Mouse (Mus musculus): Measurements from ENCODE around the gene Ttc17. TPM values are rescaled to one million over a fixed set of nuclear protein-coding genes. Genes with fewer than 3 reads are reported as not detected.

The Ttc17 gene
- polyA plus RNA-seq, 1 experiment, result not detected

- WGBS, result 81% methylated on average over 4 of the region's 4 CpGs
- no peak for TF ChIP-seq POLR2A (IDR thresholded peaks at IDR 0.05; ENCODE audit: insufficient read depth, low read depth, low read length)
- no peak for TF ChIP-seq CTCF (IDR thresholded peaks at IDR 0.05; ENCODE audit: insufficient read depth, low read depth, low read length)
- H3K27ac ChIP-seq (ENCODE audit: insufficient read depth, low read depth, low read length), result no peak overlapping the region
- no peaks in the 10 kb centered on the region for H3K4me1 ChIP-seq (ENCODE audit: control insufficient read depth, insufficient read depth, low read length)
- no peak overlapping the region for H3K4me3 ChIP-seq (ENCODE audit: insufficient read depth, low read depth, low read length)
Measured at GRCm38 (mm10) chr2:94344624-94345023, 61.9 kb downstream of the Ttc17 start.

- TF ChIP-seq CTCF (IDR thresholded peaks at IDR 0.05; ENCODE audit: insufficient read depth, low read depth, low read length) (no peak), POLR2A (IDR thresholded peaks at IDR 0.05; ENCODE audit: insufficient read depth, low read depth, low read length) (no peak)
- no peaks in the 10 kb centered on the region for H3K4me1 ChIP-seq (ENCODE audit: control insufficient read depth, insufficient read depth, low read length)
- 73% methylated on average over 12 of the region's 12 CpGs for WGBS
- no peak overlapping the region for H3K4me3 ChIP-seq (ENCODE audit: insufficient read depth, low read depth, low read length)
- H3K27ac ChIP-seq (ENCODE audit: insufficient read depth, low read depth, low read length), result no peak overlapping the region
Measured at GRCm38 (mm10) chr2:94343290-94344285, 62.9 kb downstream of the Ttc17 start.

- no peak overlapping the region for H3K4me3 ChIP-seq (ENCODE audit: insufficient read depth, low read depth, low read length)
- no peak overlapping the region for H3K27ac ChIP-seq (ENCODE audit: insufficient read depth, low read depth, low read length)
- TF ChIP-seq CTCF (IDR thresholded peaks at IDR 0.05; ENCODE audit: insufficient read depth, low read depth, low read length) (no peak), POLR2A (IDR thresholded peaks at IDR 0.05; ENCODE audit: insufficient read depth, low read depth, low read length) (no peak)
- 80% methylated on average over 1 of the region's 1 CpGs for WGBS
- H3K4me1 ChIP-seq (ENCODE audit: control insufficient read depth, insufficient read depth, low read length), result no peaks in the 10 kb centered on the region
Measured at GRCm38 (mm10) chr2:94340769-94341168, 65.7 kb downstream of the Ttc17 start.

GRCm38 (mm10) chr2:94339495-94339894 is 67.0 kb downstream of the Ttc17 start:
- Histone ChIP-seq H3K4me3 (ENCODE audit: insufficient read depth, low read depth, low read length) (no peak overlapping the region), H3K4me1 (ENCODE audit: control insufficient read depth, insufficient read depth, low read length) (no peaks in the 10 kb centered on the region), H3K27ac (ENCODE audit: insufficient read depth, low read depth, low read length) (no peak overlapping the region)
- TF ChIP-seq POLR2A (IDR thresholded peaks at IDR 0.05; ENCODE audit: insufficient read depth, low read depth, low read length) (no peak), CTCF (IDR thresholded peaks at IDR 0.05; ENCODE audit: insufficient read depth, low read depth, low read length) (no peak)
- 66% methylated on average over 5 of the region's 5 CpGs for WGBS

GRCm38 (mm10) chr2:94336336-94336735 is 70.2 kb downstream of the Ttc17 start:
- TF ChIP-seq POLR2A (IDR thresholded peaks at IDR 0.05; ENCODE audit: insufficient read depth, low read depth, low read length) (no peak), CTCF (IDR thresholded peaks at IDR 0.05; ENCODE audit: insufficient read depth, low read depth, low read length) (no peak)
- Histone ChIP-seq H3K27ac (ENCODE audit: insufficient read depth, low read depth, low read length) (no peak overlapping the region), H3K4me1 (ENCODE audit: control insufficient read depth, insufficient read depth, low read length) (no peaks in the 10 kb centered on the region), H3K4me3 (ENCODE audit: insufficient read depth, low read depth, low read length) (no peak overlapping the region)
- 95% methylated on average over 9 of the region's 9 CpGs for WGBS

- Histone ChIP-seq H3K4me1 (ENCODE audit: control insufficient read depth, insufficient read depth, low read length) (no peaks in the 10 kb centered on the region), H3K4me3 (ENCODE audit: insufficient read depth, low read depth, low read length) (no peak overlapping the region), H3K27ac (ENCODE audit: insufficient read depth, low read depth, low read length) (no peak overlapping the region)
- TF ChIP-seq POLR2A (IDR thresholded peaks at IDR 0.05; ENCODE audit: insufficient read depth, low read depth, low read length) (no peak), CTCF (IDR thresholded peaks at IDR 0.05; ENCODE audit: insufficient read depth, low read depth, low read length) (no peak)
- 42% methylated on average over 2 of the region's 2 CpGs for WGBS
Measured at GRCm38 (mm10) chr2:94334742-94335046, 71.8 kb downstream of the Ttc17 start.

GRCm38 (mm10) chr2:94333841-94334741 is 72.4 kb downstream of the Ttc17 start:
- no peak for TF ChIP-seq CTCF (IDR thresholded peaks at IDR 0.05; ENCODE audit: insufficient read depth, low read depth, low read length)
- TF ChIP-seq POLR2A (IDR thresholded peaks at IDR 0.05; ENCODE audit: insufficient read depth, low read depth, low read length), result no peak
- Histone ChIP-seq H3K27ac (ENCODE audit: insufficient read depth, low read depth, low read length) (no peak overlapping the region), H3K4me1 (ENCODE audit: control insufficient read depth, insufficient read depth, low read length) (no peaks in the 10 kb centered on the region), H3K4me3 (ENCODE audit: insufficient read depth, low read depth, low read length) (no peak overlapping the region)
- WGBS, result 73% methylated on average over 14 of the region's 14 CpGs

GRCm38 (mm10) chr2:94333086-94333485 is 73.4 kb downstream of the Ttc17 start:
- WGBS, result 93% methylated on average over 2 of the region's 2 CpGs
- Histone ChIP-seq H3K4me1 (ENCODE audit: control insufficient read depth, insufficient read depth, low read length) (no peaks in the 10 kb centered on the region), H3K27ac (ENCODE audit: insufficient read depth, low read depth, low read length) (no peak overlapping the region), H3K4me3 (ENCODE audit: insufficient read depth, low read depth, low read length) (no peak overlapping the region)
- TF ChIP-seq CTCF (IDR thresholded peaks at IDR 0.05; ENCODE audit: insufficient read depth, low read depth, low read length) (no peak), POLR2A (IDR thresholded peaks at IDR 0.05; ENCODE audit: insufficient read depth, low read depth, low read length) (no peak)

- TF ChIP-seq POLR2A (IDR thresholded peaks at IDR 0.05; ENCODE audit: insufficient read depth, low read depth, low read length), result no peak
- TF ChIP-seq CTCF (IDR thresholded peaks at IDR 0.05; ENCODE audit: insufficient read depth, low read depth, low read length), result no peak
- Histone ChIP-seq H3K4me3 (ENCODE audit: insufficient read depth, low read depth, low read length) (no peak overlapping the region), H3K27ac (ENCODE audit: insufficient read depth, low read depth, low read length) (no peak overlapping the region), H3K4me1 (ENCODE audit: control insufficient read depth, insufficient read depth, low read length) (no peaks in the 10 kb centered on the region)
- 98% methylated on average over 13 of the region's 13 CpGs for WGBS
Measured at GRCm38 (mm10) chr2:94329336-94329735, 77.2 kb downstream of the Ttc17 start.
